Mouse (Mus musculus) heart, adult 2 months (tissue): ENCODE measurements around the gene Usp22. TPM values are rescaled to one million over a fixed set of nuclear protein-coding genes. Genes with fewer than 3 reads are reported as not detected.

ENCODE experiments used
- DNase-seq, 2 experiments: peaks; one replicate each; pipeline ENCODE4 v3.0.0; 2021
- H3K27ac ChIP-seq: fragments of 200-600 bp; 2 replicates; pipeline ENCODE4 v1.8.1; 2022
- H3K27me3 ChIP-seq: fragments of 200-500 bp; 2 replicates; pipeline ENCODE4 v1.6.1; 2012; ENCODE audit warnings: mild to moderate bottlenecking, low read length, inconsistent platforms, mixed read lengths; ENCODE audit not compliant: control insufficient read depth, insufficient read depth
- H3K36me3 ChIP-seq: fragments of 200-500 bp; 2 replicates; pipeline ENCODE4 v1.6.1; 2012; ENCODE audit warnings: low read length, inconsistent platforms; ENCODE audit not compliant: control insufficient read depth, insufficient read depth
- H3K4me1 ChIP-seq: fragments of 200-500 bp; 2 replicates; pipeline ENCODE4 v1.6.1; 2011; ENCODE audit warnings: low read length; ENCODE audit not compliant: control insufficient read depth, insufficient read depth
- H3K4me3 ChIP-seq: fragments of 200-600 bp; 2 replicates; pipeline ENCODE4 v1.8.1; 2022
- H3K79me2 ChIP-seq: fragments of 200-500 bp; replicated peaks from 2 replicates; pipeline ENCODE4 v1.6.1; 2012; ENCODE audit warnings: mild to moderate bottlenecking, inconsistent platforms, low read length, moderate library complexity, mixed read lengths; ENCODE audit not compliant: control insufficient read depth, insufficient read depth
- H3K9ac ChIP-seq: fragments of 200-500 bp; 2 replicates; pipeline ENCODE4 v1.6.1; 2012; ENCODE audit warnings: low read depth, mild to moderate bottlenecking, control low read depth, inconsistent platforms, low read length, mixed read lengths
- CTCF ChIP-seq: fragments of 200-600 bp; IDR thresholded peaks from 2 replicates; pipeline ENCODE4 v1.8.1; 2022; ENCODE audit warnings: antibody characterized with exemption, mild to moderate bottlenecking, moderate library complexity
- EP300 ChIP-seq: fragments of 200-500 bp; IDR thresholded peaks from 2 replicates; pipeline ENCODE4 v1.6.1; 2011; ENCODE audit warnings: low read depth, low read length, control low read depth; ENCODE audit not compliant: insufficient read depth
- POLR2A ChIP-seq: fragments of 200-500 bp; IDR thresholded peaks from 2 replicates; pipeline ENCODE4 v1.6.1; 2011; ENCODE audit warnings: mild to moderate bottlenecking, low read depth, low read length, control low read depth; ENCODE audit not compliant: insufficient read depth
- WGBS: fragments of 180-500 bp; shearing (Covaris S2); methylation state at CpG from one replicate; pipeline ENCODE4 v1.1.7; 2018; 5-methylcytosine and 5-hydroxymethylcytosine counted together
- intact Hi-C: fragments of 180-260 bp; cut with DNase I; formaldehyde crosslinking; loops from one replicate; pipeline ENCODE4 v1.15.1; 2025
- polyA plus RNA-seq: library from polyadenylated mRNA; depleted of rRNA; stranded (reverse); fragments of >200 nt; gene quantifications from 2 replicates; pipeline ENCODE4 v1.2.3, GENCODE M21; 2012
- total RNA-seq, 2 experiments: library from RNA; stranded (reverse); gene quantifications; 2 replicates each; pipeline ENCODE4 v1.2.3; 2021

Usp22 gene
- total and polyA plus RNA-seq, 3 experiments = 21.7 to 27.1 (median 22.6) TPM

DNA sequence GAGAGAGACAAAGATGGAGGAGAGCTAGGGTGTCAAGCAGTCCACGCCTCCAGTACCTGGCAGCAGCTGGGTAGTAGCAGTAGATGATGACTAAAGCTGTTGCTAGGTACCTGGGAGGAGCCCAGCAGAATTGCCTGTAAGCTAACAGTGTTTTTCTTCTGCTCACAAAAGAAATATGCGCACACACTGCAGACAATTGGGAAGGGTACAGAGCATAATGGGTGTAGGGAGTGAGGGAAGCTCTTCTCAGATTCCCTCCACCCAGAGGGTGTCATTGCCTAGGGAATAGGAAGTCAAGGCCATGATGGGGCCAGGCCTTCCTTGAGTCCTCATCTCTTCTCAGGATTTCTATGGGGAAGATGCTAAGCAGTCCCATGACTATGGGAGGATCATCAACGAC lies 41.1 kb upstream of the Usp22 start:
- H3K27me3 ChIP-seq = no peaks in the 10 kb centered on the region
- no peaks in the 10 kb centered on the region for H3K4me1 ChIP-seq
- H3K27ac ChIP-seq = no peak overlapping the region
- no peaks in the 10 kb centered on the region for H3K36me3 ChIP-seq
- WGBS = 91% methylated on average over 3 of the region's 3 CpGs
- no peak overlapping the region for H3K4me3 ChIP-seq
- H3K9ac ChIP-seq = no peak overlapping the region
- DNase-seq = no peak
- intact Hi-C loops = no loop called here
- H3K79me2 ChIP-seq = no peaks in the 10 kb centered on the region
- no peak for TF ChIP-seq EP300

DNA sequence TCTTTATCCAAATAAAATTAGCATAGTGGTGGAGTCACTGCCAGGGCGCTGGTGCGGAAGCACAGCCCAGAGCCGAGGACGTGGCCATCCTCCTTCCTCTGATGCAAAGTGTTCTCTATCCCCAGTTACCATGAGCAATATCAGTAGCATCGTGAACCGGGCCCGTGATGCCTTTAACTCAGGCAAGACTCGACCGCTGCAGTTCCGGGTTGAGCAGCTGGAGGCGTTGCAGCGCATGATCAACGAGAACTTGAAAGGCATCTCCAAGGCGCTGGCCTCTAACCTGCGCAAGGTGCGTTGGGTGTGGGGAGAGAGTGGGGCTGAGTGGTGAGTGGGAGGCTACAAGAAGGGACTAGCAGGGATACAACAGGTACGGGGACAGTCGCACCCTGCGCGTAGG lies 37.2 kb upstream of the Usp22 start:
- Histone ChIP-seq H3K79me2 (no peaks in the 10 kb centered on the region), H3K36me3 (no peaks in the 10 kb centered on the region), H3K27me3 (no peaks in the 10 kb centered on the region), H3K4me3 (no peak overlapping the region), H3K9ac (no peak overlapping the region), H3K27ac (no peak overlapping the region), H3K4me1 (peaks cover 8% of the 10 kb centered on the region)
- DNase-seq = no peak
- intact Hi-C loops = no loop called here
- 36% methylated on average over 20 of the region's 20 CpGs for WGBS
- TF ChIP-seq POLR2A = no peak
- no peak for TF ChIP-seq EP300
- TF ChIP-seq CTCF = peak; percentile 40

GRCm38 (mm10) chr11:61208316-61208715 lies 33.5 kb upstream of the Usp22 start:
- H3K36me3 ChIP-seq = no peaks in the 10 kb centered on the region
- no peak overlapping the region for H3K4me3 ChIP-seq
- peaks cover 9% of the 10 kb centered on the region for H3K4me1 ChIP-seq
- peak in 1 of 2 experiments; percentile 33 for DNase-seq
- WGBS = 55% methylated on average over 10 of the region's 10 CpGs
- H3K79me2 ChIP-seq = no peaks in the 10 kb centered on the region
- peak overlapping the region; percentile 23 for H3K27ac ChIP-seq
- TF ChIP-seq EP300 = no peak
- no peak for TF ChIP-seq POLR2A
- no peak for TF ChIP-seq CTCF
- H3K27me3 ChIP-seq = no peaks in the 10 kb centered on the region
- no peak overlapping the region for H3K9ac ChIP-seq
- intact Hi-C loops = no loop called here

GRCm38 (mm10) chr11:61207487-61208246 lies 32.8 kb upstream of the Usp22 start, which contains the start of gene Aldh3a1:
Gene Aldh3a1, plus strand, starts transcription at chr11:61207537.
- no peak for TF ChIP-seq POLR2A
- no peak for TF ChIP-seq EP300
- no peak for TF ChIP-seq CTCF
- H3K27me3 ChIP-seq = no peaks in the 10 kb centered on the region
- H3K9ac ChIP-seq = no peak within 1 kb of the TSS
- no peak within 1 kb of the TSS for H3K4me3 ChIP-seq
- H3K4me1 ChIP-seq = peaks cover 9% of the 10 kb centered on the region
- intact Hi-C loops = no loop called here
- H3K79me2 ChIP-seq = no peaks in the 10 kb centered on the region
- no peaks in the 10 kb centered on the region for H3K36me3 ChIP-seq
- peak within 1 kb of the TSS; percentile 23 for H3K27ac ChIP-seq
- no peak for DNase-seq
- WGBS = 34% methylated on average over 10 of the region's 10 CpGs

- peaks cover 9% of the 10 kb centered on the region for H3K4me1 ChIP-seq
- H3K9ac ChIP-seq = no peak overlapping the region
- WGBS = 95% methylated on average over 3 of the region's 3 CpGs
- TF ChIP-seq EP300 = no peak
- TF ChIP-seq CTCF = no peak
- TF ChIP-seq POLR2A = no peak
- H3K27me3 ChIP-seq = no peaks in the 10 kb centered on the region
- no peaks in the 10 kb centered on the region for H3K79me2 ChIP-seq
- intact Hi-C loops = no loop called here
- no peaks in the 10 kb centered on the region for H3K36me3 ChIP-seq
- H3K27ac ChIP-seq = no peak overlapping the region
- DNase-seq = no peak
- no peak overlapping the region for H3K4me3 ChIP-seq
These were observed 31.3 kb upstream of the Usp22 start for GRCm38 (mm10) chr11:61206136-61206535.

DNA sequence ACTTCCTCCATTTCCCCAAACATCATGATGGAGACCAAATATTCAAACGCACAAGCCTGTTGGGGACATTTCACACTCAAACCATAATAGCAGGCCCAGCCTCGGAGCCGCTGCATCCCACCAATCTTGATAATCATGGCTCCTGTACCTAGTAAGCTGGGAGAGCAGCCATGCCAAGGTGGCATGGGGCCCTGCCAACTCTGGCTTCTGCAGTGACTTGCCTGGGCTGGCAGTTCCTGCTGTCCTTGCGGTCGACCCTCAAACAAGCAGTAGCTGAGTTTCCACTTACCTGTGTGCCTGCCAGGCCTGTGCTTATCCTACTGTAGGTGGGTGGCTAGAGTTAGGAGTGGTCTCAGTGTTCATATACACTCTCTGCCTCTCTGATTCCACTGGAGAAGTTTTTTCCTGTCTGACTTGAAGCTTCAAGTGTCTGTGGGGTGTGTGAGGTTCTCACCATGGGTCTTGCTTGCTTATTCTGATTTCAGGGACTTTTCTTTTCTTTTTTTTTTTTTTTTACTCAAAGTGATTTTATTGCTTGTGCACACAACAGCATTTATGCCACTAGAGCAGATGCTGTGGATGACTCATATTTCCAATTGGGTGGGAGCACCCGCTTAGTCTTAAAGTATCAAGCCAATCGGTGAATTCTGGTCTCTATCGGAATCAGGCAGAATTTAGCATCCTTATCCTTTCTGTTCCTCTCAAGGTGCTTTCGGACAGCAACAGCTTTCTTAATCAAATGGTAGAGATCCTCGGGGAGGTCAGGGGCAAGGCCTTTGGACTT lies 30.5 kb upstream of the Usp22 start:
- Histone ChIP-seq H3K9ac (no peak overlapping the region), H3K36me3 (no peaks in the 10 kb centered on the region), H3K79me2 (no peaks in the 10 kb centered on the region), H3K27me3 (no peaks in the 10 kb centered on the region), H3K27ac (no peak overlapping the region), H3K4me3 (no peak overlapping the region), H3K4me1 (peaks cover 9% of the 10 kb centered on the region)
- DNase-seq = peak in 1 of 2 experiments; percentile 26
- 78% methylated on average over 10 of the region's 10 CpGs for WGBS
- TF ChIP-seq EP300 (no peak), POLR2A (no peak), CTCF (no peak)
- intact Hi-C loops = no loop called here
